Mouse (Mus musculus): ENCODE data around the gene Pcyt2. TPM values are rescaled to one million over a fixed set of nuclear protein-coding genes. Genes with fewer than 3 reads are reported as not detected.

The Pcyt2 gene
- total and polyA plus RNA-seq, 3 experiments, result 51.8 to 111 (median 55.6) TPM

GRCm38 (mm10) chr11:120660301-120661075 is 42.8 kb upstream of the Pcyt2 start:
- H3K36me3 ChIP-seq (ENCODE audit: control insufficient read depth, insufficient read depth, low read length), result no peaks in the 10 kb centered on the region
- 2% methylated on average over 93 of the region's 95 CpGs for WGBS
- peak; percentile 35 to 48 for DNase-seq
- H3K4me1 ChIP-seq (ENCODE audit: control insufficient read depth, insufficient read depth, low read length), result peaks cover 1% of the 10 kb centered on the region; the same call in 1 of the 2 replicates
- no peaks in the 10 kb centered on the region for H3K79me2 ChIP-seq (replicated peaks; ENCODE audit: control insufficient read depth, insufficient read depth, low read length)
- TF ChIP-seq EP300 (IDR thresholded peaks at IDR 0.05; ENCODE audit: insufficient read depth, low read depth, low read length) (no peak), CTCF (IDR thresholded peaks at IDR 0.05) (peak; percentile 59)
- H3K27ac ChIP-seq, result no peak overlapping the region
- peak overlapping the region; percentile 42 for H3K4me3 ChIP-seq
- peak overlapping the region; percentile 33 for H3K9ac ChIP-seq (ENCODE audit: low read depth, low read length)
- intact Hi-C loops (cut with DNase I), result no loop called here
- peaks cover 23% of the 10 kb centered on the region for H3K27me3 ChIP-seq (ENCODE audit: control insufficient read depth, insufficient read depth, low read length)

GRCm38 (mm10) chr11:120659509-120660300 is 42.0 kb upstream of the Pcyt2 start:
- peak overlapping the region; percentile 10; the same call in 1 of the 2 replicates for H3K9ac ChIP-seq (ENCODE audit: low read depth, low read length)
- TF ChIP-seq CTCF (IDR thresholded peaks at IDR 0.05), result no peak
- no peak for TF ChIP-seq POLR2A (IDR thresholded peaks at IDR 0.05; ENCODE audit: insufficient read depth, low read depth, low read length)
- TF ChIP-seq EP300 (IDR thresholded peaks at IDR 0.05; ENCODE audit: insufficient read depth, low read depth, low read length), result no peak

GRCm38 (mm10) chr11:120658876-120659410 is 41.2 kb upstream of the Pcyt2 start:
- intact Hi-C loops (cut with DNase I), result loop anchor here (1.0 to 2.0 kb wide), 3 partner anchors 20 to 118 kb away; no protein-coding TSS in a partner anchor
- peak; percentile 82 to 87 for DNase-seq
- no peaks in the 10 kb centered on the region for H3K36me3 ChIP-seq (ENCODE audit: control insufficient read depth, insufficient read depth, low read length)
- no peak overlapping the region for H3K27ac ChIP-seq
- 3% methylated on average over 24 of the region's 24 CpGs for WGBS
- H3K4me3 ChIP-seq, result no peak overlapping the region
- H3K4me1 ChIP-seq (ENCODE audit: control insufficient read depth, insufficient read depth, low read length), result peaks cover 1% of the 10 kb centered on the region; the same call in 1 of the 2 replicates
- H3K9ac ChIP-seq (ENCODE audit: low read depth, low read length), result no peak overlapping the region
- H3K27me3 ChIP-seq (ENCODE audit: control insufficient read depth, insufficient read depth, low read length), result peaks cover 23% of the 10 kb centered on the region
- peak; percentile 34; the same call in 1 of the 2 replicates for TF ChIP-seq EP300 (IDR thresholded peaks at IDR 0.05; ENCODE audit: insufficient read depth, low read depth, low read length)
- TF ChIP-seq POLR2A (IDR thresholded peaks at IDR 0.05; ENCODE audit: insufficient read depth, low read depth, low read length), result no peak
- peak; percentile 93 for TF ChIP-seq CTCF (IDR thresholded peaks at IDR 0.05)
- H3K79me2 ChIP-seq (replicated peaks; ENCODE audit: control insufficient read depth, insufficient read depth, low read length), result no peaks in the 10 kb centered on the region

More at GRCm38 (mm10) chr11:120659509-120660300, 42.0 kb upstream of the Pcyt2 start:
- H3K36me3 ChIP-seq (ENCODE audit: control insufficient read depth, insufficient read depth, low read length), result no peaks in the 10 kb centered on the region
- H3K27me3 ChIP-seq (ENCODE audit: control insufficient read depth, insufficient read depth, low read length), result peaks cover 23% of the 10 kb centered on the region
- H3K4me3 ChIP-seq, result peak overlapping the region; percentile 42
- H3K4me1 ChIP-seq (ENCODE audit: control insufficient read depth, insufficient read depth, low read length), result peaks cover 1% of the 10 kb centered on the region; the same call in 1 of the 2 replicates
- WGBS, result 4% methylated on average over 49 of the region's 50 CpGs
- no peaks in the 10 kb centered on the region for H3K79me2 ChIP-seq (replicated peaks; ENCODE audit: control insufficient read depth, insufficient read depth, low read length)
- intact Hi-C loops (cut with DNase I), result loop anchor here (1.0 to 2.0 kb wide), 3 partner anchors 19 to 117 kb away; no protein-coding TSS in a partner anchor
- DNase-seq, result peak in 1 of 2 experiments; percentile 35
- no peak overlapping the region for H3K27ac ChIP-seq

- no peak for TF ChIP-seq EP300 (IDR thresholded peaks at IDR 0.05; ENCODE audit: insufficient read depth, low read depth, low read length)
- TF ChIP-seq POLR2A (IDR thresholded peaks at IDR 0.05; ENCODE audit: insufficient read depth, low read depth, low read length), result no peak
- no peak for TF ChIP-seq CTCF (IDR thresholded peaks at IDR 0.05)
- intact Hi-C loops (cut with DNase I), result no loop called here
- 80% methylated on average over 4 of the region's 4 CpGs for WGBS
- Histone ChIP-seq H3K27ac (no peak overlapping the region), H3K36me3 (ENCODE audit: control insufficient read depth, insufficient read depth, low read length) (no peaks in the 10 kb centered on the region), H3K9ac (ENCODE audit: low read depth, low read length) (no peak overlapping the region), H3K4me1 (ENCODE audit: control insufficient read depth, insufficient read depth, low read length) (peaks cover 1% of the 10 kb centered on the region; the same call in 1 of the 2 replicates), H3K79me2 (replicated peaks; ENCODE audit: control insufficient read depth, insufficient read depth, low read length) (no peaks in the 10 kb centered on the region), H3K4me3 (no peak overlapping the region), H3K27me3 (ENCODE audit: control insufficient read depth, insufficient read depth, low read length) (peaks cover 21% of the 10 kb centered on the region)
- DNase-seq, result no peak
Measured at GRCm38 (mm10) chr11:120657301-120657700, 39.6 kb upstream of the Pcyt2 start.

- Histone ChIP-seq H3K79me2 (replicated peaks; ENCODE audit: control insufficient read depth, insufficient read depth, low read length) (no peaks in the 10 kb centered on the region), H3K27ac (no peak overlapping the region), H3K36me3 (ENCODE audit: control insufficient read depth, insufficient read depth, low read length) (no peaks in the 10 kb centered on the region), H3K27me3 (ENCODE audit: control insufficient read depth, insufficient read depth, low read length) (peaks cover 3% of the 10 kb centered on the region), H3K9ac (ENCODE audit: low read depth, low read length) (no peak overlapping the region), H3K4me1 (ENCODE audit: control insufficient read depth, insufficient read depth, low read length) (no peaks in the 10 kb centered on the region), H3K4me3 (no peak overlapping the region)
- whole genome bisulfite sequencing, result 60% methylated on average over 3 of the region's 3 CpGs
- DNase-seq, result no peak
- TF ChIP-seq EP300 (IDR thresholded peaks at IDR 0.05; ENCODE audit: insufficient read depth, low read depth, low read length) (no peak), CTCF (IDR thresholded peaks at IDR 0.05) (no peak), POLR2A (IDR thresholded peaks at IDR 0.05; ENCODE audit: insufficient read depth, low read depth, low read length) (no peak)
- intact Hi-C loops (cut with DNase I), result no loop called here
Measured at GRCm38 (mm10) chr11:120654741-120655140, 37.0 kb upstream of the Pcyt2 start.

Measured in heart, adult 2 months (tissue).